In genomic region chr2:155082121-155082803, GRCm38 (mm10) we compare ENCODE assay signal across 9 mouse cellular contexts. TPM values are rescaled to one million over a fixed set of nuclear protein-coding genes. Genes with fewer than 3 reads are reported as not detected.
DNase-seq lines count a peak whose midpoint lies in the region; ATAC-seq lines count a peak whose summit lies in the region.
"Had no signal": no experiment of that assay in that cellular context is flagged by ENCODE, and none has a peak within 500 bp of the region (broad histone marks: within the 10 kb centered on the region; RNA-seq: fewer than 3 reads in every experiment).

No protein-coding gene starts in this region.

- no peak overlapping the region for H3K4me3 ChIP-seq in heart, embryonic 13.5 days
- no peak overlapping the region for H3K4me3 ChIP-seq in lung, embryonic 15.5 days
- H3K4me3 ChIP-seq: heart, embryonic 15.5 days had no signal

- ATAC-seq in common myeloid progenitor, adult 5-6 weeks (replicated peaks; ENCODE audit: low read depth, poor library complexity, severe bottlenecking): peak; percentile 96
- peak; percentile 37 for ATAC-seq in heart, embryonic 13.5 days (ENCODE audit: extremely low read depth, insufficient number of reproducible peaks, low FRiP score, low TSS enrichment)
- ATAC-seq in lung, embryonic 15.5 days (ENCODE audit: borderline replicate concordance, extremely low read depth, low FRiP score, low TSS enrichment): peak; percentile 67; the same call in 1 of the 2 replicates

- peak; percentile 74 for DNase-seq in CD4-positive helper T cell, adult 2 months (ENCODE audit: low read depth, low spot score)
- DNase-seq in T-cell, adult 2 months (ENCODE audit: low spot score): peak; percentile 66
- DNase-seq in layer of hippocampus, adult 18-20 months (ENCODE audit: low spot score in 2 of 2): peak; percentile 8 to 73
- peak; percentile 55 for DNase-seq in right cerebral cortex, adult 18-20 months
- DNase-seq in urinary bladder, postnatal 25 days (ENCODE audit: low spot score): peak; percentile 62

- no peak overlapping the region for H3K4me2 ChIP-seq in heart, embryonic 13.5 days
- no peak overlapping the region for H3K4me2 ChIP-seq in lung, embryonic 15.5 days
- H3K4me2 ChIP-seq: heart, embryonic 15.5 days had no signal

- no peaks in the 10 kb centered on the region for H3K9me3 ChIP-seq in heart, embryonic 13.5 days
- no peaks in the 10 kb centered on the region for H3K9me3 ChIP-seq in lung, embryonic 15.5 days
- H3K9me3 ChIP-seq: heart, embryonic 15.5 days had no signal

- H3K9ac ChIP-seq in heart, embryonic 13.5 days: no peak overlapping the region
- H3K9ac ChIP-seq in lung, embryonic 15.5 days: no peak overlapping the region
- H3K9ac ChIP-seq: heart, embryonic 15.5 days had no signal

- no peak overlapping the region for H3K27ac ChIP-seq in heart, embryonic 13.5 days (replicated peaks)
- H3K27ac ChIP-seq in lung, embryonic 15.5 days: no peak overlapping the region
- H3K27ac ChIP-seq: heart, embryonic 15.5 days had no signal

- no peaks in the 10 kb centered on the region for H3K27me3 ChIP-seq in heart, embryonic 13.5 days (replicated peaks)
- H3K27me3 ChIP-seq in lung, embryonic 15.5 days: no peaks in the 10 kb centered on the region

- H3K4me1 ChIP-seq in heart, embryonic 13.5 days: no peaks in the 10 kb centered on the region
- no peaks in the 10 kb centered on the region for H3K4me1 ChIP-seq in lung, embryonic 15.5 days
- H3K4me1 ChIP-seq: heart, embryonic 15.5 days had no signal

- 16% methylated on average over 8 of the region's 8 CpGs for WGBS in heart, embryonic 13.5 days
- WGBS in lung, embryonic 15.5 days: 12% methylated on average over 8 of the region's 8 CpGs

- no peaks in the 10 kb centered on the region for H3K36me3 ChIP-seq in heart, embryonic 13.5 days
- no peaks in the 10 kb centered on the region for H3K36me3 ChIP-seq in lung, embryonic 15.5 days
- H3K36me3 ChIP-seq: heart, embryonic 15.5 days had no signal

RNA-seq across cellular contexts. Expression of gene Ahcy, which starts 8.0 kb away (rescaled TPM):
- 96.7 and 107 TPM in 2 replicates for total RNA-seq in common myeloid progenitor, adult 5-6 weeks (2017)
- polyA plus RNA-seq in heart, embryonic 13.5 days (2015; fragmentation: Nextera tagmentation; extraction: Ambion mirVana): 47.5 and 49.4 TPM in 2 replicates
- 10 to 100 TPM; 16.2 to 17.6 TPM for total RNA-seq in layer of hippocampus, adult 18-20 months (2021)
- polyA plus RNA-seq in lung, embryonic 15.5 days (2015; fragmentation: Nextera tagmentation; extraction: Ambion mirVana): 61.9 and 62.3 TPM in 2 replicates

RNA-seq across cellular contexts. Expression of gene Itch, which starts 51.0 kb away (rescaled TPM):
- 48.2 and 64.5 TPM in 2 replicates for total RNA-seq in common myeloid progenitor, adult 5-6 weeks (2017)
- polyA plus RNA-seq in heart, embryonic 13.5 days (2015; fragmentation: Nextera tagmentation; extraction: Ambion mirVana): 34.3 and 34.7 TPM in 2 replicates
- 10 to 100 TPM; 57.7 to 57.9 TPM for total RNA-seq in layer of hippocampus, adult 18-20 months (2021)
- 44.7 and 53.6 TPM in 2 replicates for polyA plus RNA-seq in lung, embryonic 15.5 days (2015; fragmentation: Nextera tagmentation; extraction: Ambion mirVana)

Comparison
In these comparisons a context has a peak if more than half of its experiments do, and no peak if none do; other contexts are left out.
1. ATAC-seq: peak in every context shown above with its lines; median percentile 96 in common myeloid progenitor, adult 5-6 weeks; 67 in lung, embryonic 15.5 days; 37 in heart, embryonic 13.5 days.